Mouse (Mus musculus): ENCODE data around the gene Ahnak. TPM values are rescaled to one million over a fixed set of nuclear protein-coding genes. Genes with fewer than 3 reads are reported as not detected.

Ahnak gene
- polyA plus RNA-seq, 1 experiment from 2014 or later, result 3.1 TPM

- Histone ChIP-seq H3K9me3 (replicated peaks; ENCODE audit: control insufficient read depth, low read length) (no peaks in the 10 kb centered on the region), H3K4me3 (ENCODE audit: low read depth, low read length) (peak overlapping the region; percentile 61), H3K36me3 (ENCODE audit: control insufficient read depth, insufficient read depth) (no peaks in the 10 kb centered on the region), H3K4me2 (ENCODE audit: low read depth, low read length) (peak overlapping the region; percentile 80), H3K27me3 (ENCODE audit: control insufficient read depth, insufficient read depth, low read depth, low read length) (peaks cover 35% of the 10 kb centered on the region), H3K27ac (ENCODE audit: low read length) (0 out of 2 replicates have a peak overlapping the region, but pooled peaks have one; percentile 21), H3K9ac (ENCODE audit: low read depth, low read length) (0 out of 2 replicates have a peak overlapping the region, but pooled peaks have one; percentile 1), H3K4me1 (ENCODE audit: control insufficient read depth, low read depth, low read length) (peaks cover 14% of the 10 kb centered on the region)
- WGBS (ENCODE audit: insufficient replicate concordance), result 23% methylated on average over 15 of the region's 15 CpGs
- 0 out of 2 replicates have a peak, but pooled peaks have one; percentile 22 for ATAC-seq (ENCODE audit: low read depth)
Measured at GRCm38 (mm10) chr19:8990432-8991102, 1.5 kb downstream of the Ahnak start.

DNA sequence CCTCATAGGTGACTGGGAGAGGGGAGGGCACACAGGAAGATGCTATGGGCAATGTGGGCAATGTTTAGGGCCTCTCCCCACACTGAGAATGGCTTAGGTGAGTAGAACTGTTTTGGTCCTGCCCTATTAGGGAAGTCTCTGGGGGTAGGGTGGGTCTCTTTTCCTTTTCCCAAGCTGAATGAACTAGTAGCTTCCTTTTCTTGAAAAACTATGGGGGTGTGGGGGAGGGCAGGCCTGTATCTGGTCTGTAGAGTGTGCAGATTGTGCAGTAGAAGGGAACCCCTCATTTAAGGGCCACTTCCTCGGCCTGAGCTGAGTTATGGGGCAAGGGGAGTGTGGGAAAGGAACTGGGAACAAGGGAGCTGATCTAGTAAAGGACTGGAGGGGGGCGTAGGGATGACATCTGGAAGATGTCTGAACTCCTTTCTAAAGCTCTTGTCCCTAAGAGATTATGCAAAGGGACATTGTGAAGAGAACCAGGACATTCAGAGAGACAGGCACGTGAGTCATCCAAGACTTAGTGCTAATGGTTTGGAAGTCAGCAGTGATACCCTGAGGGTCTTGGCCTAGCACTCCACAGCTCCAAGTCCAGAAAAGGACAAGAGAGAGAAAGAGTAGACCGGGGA lies 2.3 kb downstream of the Ahnak start:
- H3K36me3 ChIP-seq (ENCODE audit: control insufficient read depth, insufficient read depth), result no peaks in the 10 kb centered on the region
- H3K27ac ChIP-seq (ENCODE audit: low read length), result no peak overlapping the region
- peaks cover 13% of the 10 kb centered on the region for H3K4me1 ChIP-seq (ENCODE audit: control insufficient read depth, low read depth, low read length)
- no peak for ATAC-seq (ENCODE audit: low read depth)
- H3K9ac ChIP-seq (ENCODE audit: low read depth, low read length), result no peak overlapping the region
- H3K9me3 ChIP-seq (replicated peaks; ENCODE audit: control insufficient read depth, low read length), result no peaks in the 10 kb centered on the region
- H3K4me3 ChIP-seq (ENCODE audit: low read depth, low read length), result no peak overlapping the region
- WGBS (ENCODE audit: insufficient replicate concordance), result 53% methylated on average over 4 of the region's 4 CpGs
- no peak overlapping the region for H3K4me2 ChIP-seq (ENCODE audit: low read depth, low read length)
- peaks cover 35% of the 10 kb centered on the region for H3K27me3 ChIP-seq (ENCODE audit: control insufficient read depth, insufficient read depth, low read depth, low read length)

DNA sequence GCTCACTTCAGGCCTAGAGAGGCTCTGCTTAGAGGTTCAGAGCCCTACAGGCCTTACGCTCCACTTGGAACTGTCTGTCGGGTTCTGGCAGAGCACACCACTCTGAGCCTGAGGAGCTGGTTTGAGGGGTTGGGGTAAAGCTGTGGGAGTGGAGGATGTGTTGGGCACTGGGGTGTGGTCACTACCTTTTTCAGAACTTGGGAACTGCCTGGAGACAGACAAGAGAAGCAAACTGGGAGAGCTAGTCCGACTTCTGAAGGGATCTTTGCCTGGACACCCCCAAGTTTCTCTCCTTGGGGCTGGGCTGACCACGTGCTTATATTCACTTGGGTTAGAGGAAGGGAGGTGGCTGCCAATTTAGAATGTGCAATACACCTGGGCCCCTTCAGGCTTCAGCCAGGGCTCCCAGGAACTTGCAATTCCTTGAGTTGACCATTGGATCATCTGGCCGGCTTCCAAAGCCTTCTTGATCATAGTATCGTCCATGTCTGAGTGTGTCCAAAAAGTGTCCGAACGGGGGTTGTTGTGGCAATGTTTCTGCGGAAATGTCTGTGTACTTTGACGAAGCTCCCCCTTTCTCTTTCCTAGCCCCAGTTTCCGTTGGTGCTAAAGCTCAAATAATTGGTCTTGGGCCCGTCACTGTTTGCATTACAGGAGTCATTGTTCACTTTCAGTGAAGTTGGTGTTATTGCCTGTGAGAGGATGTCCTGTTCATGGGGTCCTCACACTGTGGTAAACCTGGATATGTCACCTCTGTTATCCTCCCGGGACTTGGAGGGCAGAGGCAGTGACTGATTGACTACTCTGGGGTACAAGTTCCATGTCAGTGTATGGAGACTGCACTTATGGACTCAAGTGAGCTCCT lies 3.0 kb downstream of the Ahnak start:
- Histone ChIP-seq H3K4me3 (ENCODE audit: low read depth, low read length) (no peak overlapping the region), H3K4me1 (ENCODE audit: control insufficient read depth, low read depth, low read length) (peaks cover 13% of the 10 kb centered on the region), H3K4me2 (ENCODE audit: low read depth, low read length) (no peak overlapping the region), H3K27ac (ENCODE audit: low read length) (no peak overlapping the region), H3K9me3 (replicated peaks; ENCODE audit: control insufficient read depth, low read length) (no peaks in the 10 kb centered on the region), H3K9ac (ENCODE audit: low read depth, low read length) (no peak overlapping the region), H3K27me3 (ENCODE audit: control insufficient read depth, insufficient read depth, low read depth, low read length) (peaks cover 35% of the 10 kb centered on the region), H3K36me3 (ENCODE audit: control insufficient read depth, insufficient read depth) (no peaks in the 10 kb centered on the region)
- 63% methylated on average over 13 of the region's 13 CpGs for WGBS (ENCODE audit: insufficient replicate concordance)
- ATAC-seq (ENCODE audit: low read depth), result no peak

- Histone ChIP-seq H3K4me1 (ENCODE audit: control insufficient read depth, low read depth, low read length) (peaks cover 20% of the 10 kb centered on the region), H3K9ac (ENCODE audit: low read depth, low read length) (no peak overlapping the region), H3K36me3 (ENCODE audit: control insufficient read depth, insufficient read depth) (no peaks in the 10 kb centered on the region), H3K27me3 (ENCODE audit: control insufficient read depth, insufficient read depth, low read depth, low read length) (peaks cover 32% of the 10 kb centered on the region), H3K4me2 (ENCODE audit: low read depth, low read length) (no peak overlapping the region), H3K9me3 (replicated peaks; ENCODE audit: control insufficient read depth, low read length) (no peaks in the 10 kb centered on the region), H3K27ac (ENCODE audit: low read length) (no peak overlapping the region), H3K4me3 (ENCODE audit: low read depth, low read length) (no peak overlapping the region)
- ATAC-seq (ENCODE audit: low read depth), result peak; percentile 16
- 22% methylated on average over 12 of the region's 12 CpGs for WGBS (ENCODE audit: insufficient replicate concordance)
Measured at GRCm38 (mm10) chr19:8992769-8993624, 3.9 kb downstream of the Ahnak start.

DNA sequence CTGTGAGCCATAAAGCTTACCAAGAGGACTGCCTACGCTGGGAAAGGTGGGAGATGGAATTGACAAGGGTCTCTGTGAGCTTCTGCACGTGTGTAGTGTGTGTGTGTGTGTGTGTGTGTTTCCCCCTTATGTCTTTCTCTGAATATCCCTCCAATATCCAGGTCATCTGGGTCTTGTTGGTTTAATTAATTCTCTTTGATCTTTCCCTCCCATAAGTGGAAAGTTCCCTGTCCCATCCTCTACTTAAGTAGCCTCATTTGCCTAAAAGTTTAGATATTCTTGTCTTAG lies 4.5 kb downstream of the Ahnak start:
- Histone ChIP-seq H3K4me3 (ENCODE audit: low read depth, low read length) (no peak overlapping the region), H3K4me2 (ENCODE audit: low read depth, low read length) (no peak overlapping the region), H3K9ac (ENCODE audit: low read depth, low read length) (no peak overlapping the region), H3K36me3 (ENCODE audit: control insufficient read depth, insufficient read depth) (no peaks in the 10 kb centered on the region), H3K27ac (ENCODE audit: low read length) (no peak overlapping the region), H3K4me1 (ENCODE audit: control insufficient read depth, low read depth, low read length) (peaks cover 20% of the 10 kb centered on the region), H3K27me3 (ENCODE audit: control insufficient read depth, insufficient read depth, low read depth, low read length) (peaks cover 26% of the 10 kb centered on the region), H3K9me3 (replicated peaks; ENCODE audit: control insufficient read depth, low read length) (no peaks in the 10 kb centered on the region)
- no peak for ATAC-seq (ENCODE audit: low read depth)
- WGBS (ENCODE audit: insufficient replicate concordance), result 40% methylated on average over 2 of the region's 2 CpGs

- no peaks in the 10 kb centered on the region for H3K9me3 ChIP-seq (replicated peaks; ENCODE audit: control insufficient read depth, low read length)
- no peak overlapping the region for H3K27ac ChIP-seq (ENCODE audit: low read length)
- H3K4me3 ChIP-seq (ENCODE audit: low read depth, low read length), result no peak overlapping the region
- H3K4me1 ChIP-seq (ENCODE audit: control insufficient read depth, low read depth, low read length), result peaks cover 10% of the 10 kb centered on the region; the same call in 1 of the 2 replicates
- no peak for ATAC-seq (ENCODE audit: low read depth)
- WGBS (ENCODE audit: insufficient replicate concordance), result 60% methylated on average over 10 of the region's 10 CpGs
- H3K4me2 ChIP-seq (ENCODE audit: low read depth, low read length), result no peak overlapping the region
- H3K36me3 ChIP-seq (ENCODE audit: control insufficient read depth, insufficient read depth), result no peaks in the 10 kb centered on the region
- H3K9ac ChIP-seq (ENCODE audit: low read depth, low read length), result no peak overlapping the region
- peaks cover 11% of the 10 kb centered on the region for H3K27me3 ChIP-seq (ENCODE audit: control insufficient read depth, insufficient read depth, low read depth, low read length)
Measured at GRCm38 (mm10) chr19:8994813-8995607, 5.9 kb downstream of the Ahnak start.

DNA sequence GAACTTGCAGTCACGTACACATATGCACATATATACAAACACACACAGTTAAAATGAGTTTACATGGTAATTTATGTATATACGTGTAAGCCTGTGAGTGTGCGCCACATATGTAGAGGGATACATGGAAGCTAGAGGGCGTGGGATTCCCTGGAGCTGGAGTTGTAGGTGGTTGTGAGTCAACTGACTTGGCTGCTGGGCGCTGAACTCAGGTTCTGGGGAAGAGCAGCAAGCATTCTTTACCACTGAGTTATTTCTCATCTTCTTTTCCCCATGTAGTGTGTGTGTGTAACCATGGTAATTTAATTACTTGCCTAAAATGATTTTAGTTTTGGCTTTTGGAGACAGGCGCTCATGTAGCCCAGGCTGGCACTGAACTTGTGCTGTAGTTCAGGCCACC lies 7.5 kb downstream of the Ahnak start:
- Histone ChIP-seq H3K4me3 (ENCODE audit: low read depth, low read length) (no peak overlapping the region), H3K4me2 (ENCODE audit: low read depth, low read length) (no peak overlapping the region), H3K36me3 (ENCODE audit: control insufficient read depth, insufficient read depth) (no peaks in the 10 kb centered on the region), H3K9ac (ENCODE audit: low read depth, low read length) (no peak overlapping the region), H3K27me3 (ENCODE audit: control insufficient read depth, insufficient read depth, low read depth, low read length) (no peaks in the 10 kb centered on the region), H3K4me1 (ENCODE audit: control insufficient read depth, low read depth, low read length) (peaks cover 8% of the 10 kb centered on the region; the same call in 1 of the 2 replicates), H3K9me3 (replicated peaks; ENCODE audit: control insufficient read depth, low read length) (no peaks in the 10 kb centered on the region), H3K27ac (ENCODE audit: low read length) (no peak overlapping the region)
- 77% methylated on average over 6 of the region's 6 CpGs for WGBS (ENCODE audit: insufficient replicate concordance)
- ATAC-seq (ENCODE audit: low read depth), result no peak

GRCm38 (mm10) chr19:8997546-8997945 lies 8.5 kb downstream of the Ahnak start:
- H3K27me3 ChIP-seq (ENCODE audit: control insufficient read depth, insufficient read depth, low read depth, low read length), result no peaks in the 10 kb centered on the region
- peak; percentile 83 for ATAC-seq (ENCODE audit: low read depth)
- no peaks in the 10 kb centered on the region for H3K9me3 ChIP-seq (replicated peaks; ENCODE audit: control insufficient read depth, low read length)
- 37% methylated on average over 4 of the region's 4 CpGs for WGBS (ENCODE audit: insufficient replicate concordance)
- no peak overlapping the region for H3K9ac ChIP-seq (ENCODE audit: low read depth, low read length)
- no peaks in the 10 kb centered on the region for H3K36me3 ChIP-seq (ENCODE audit: control insufficient read depth, insufficient read depth)
- H3K4me2 ChIP-seq (ENCODE audit: low read depth, low read length), result no peak overlapping the region
- peaks cover 8% of the 10 kb centered on the region; the same call in 1 of the 2 replicates for H3K4me1 ChIP-seq (ENCODE audit: control insufficient read depth, low read depth, low read length)
- H3K4me3 ChIP-seq (ENCODE audit: low read depth, low read length), result no peak overlapping the region
- H3K27ac ChIP-seq (ENCODE audit: low read length), result no peak overlapping the region

Measured in liver, embryonic 16.5 days (tissue).